Mouse (Mus musculus): ENCODE results near the gene Vmn1r174. TPM values are rescaled to one million over a fixed set of nuclear protein-coding genes. Genes with fewer than 3 reads are reported as not detected.
"Not testable (repeated sequence)": the region's sequence is repeated elsewhere in the genome, so short reads cannot be mapped to it uniquely, and the experiment has no call there.

Vmn1r174 gene
- total RNA-seq (2015) (not detected in 2 replicates), total RNA-seq (2017) (not detected in 2 replicates)

GRCm38 (mm10) chr7:23751970-23752369 lies at the start of gene Vmn1r174:
Gene Vmn1r174, plus strand, starts transcription at chr7:23752270.
- ATAC-seq (ENCODE audit: poor library complexity, severe bottlenecking), result not testable (repeated sequence)

GRCm38 (mm10) chr7:23784526-23784925 lies 32.5 kb downstream of the Vmn1r174 start:
- ATAC-seq (ENCODE audit: poor library complexity, severe bottlenecking), result no peak

GRCm38 (mm10) chr7:23810543-23810942 lies 58.5 kb downstream of the Vmn1r174 start, which contains the start of gene Vmn1r175:
Gene Vmn1r175, minus strand, starts transcription at chr7:23810643.
- not testable (repeated sequence) for ATAC-seq (ENCODE audit: poor library complexity, severe bottlenecking)

Other genes starting within 250 kb of the Vmn1r174 start
- gene Vmn1r167, start 245.1 kb upstream of the Vmn1r174 start, total RNA-seq (2015), result not detected in 2 replicates
- gene Vmn1r167, start 245.1 kb upstream of the Vmn1r174 start, total RNA-seq (2017), result not detected in 2 replicates
- not detected in 2 replicates for gene Vmn1r168, start 212.5 kb upstream of the Vmn1r174 start, total RNA-seq (2015)
- gene Vmn1r168, start 212.5 kb upstream of the Vmn1r174 start, total RNA-seq (2017), result not detected in 2 replicates
- not detected in 2 replicates for gene Vmn1r169, start 176.7 kb upstream of the Vmn1r174 start, total RNA-seq (2015)
- gene Vmn1r169, start 176.7 kb upstream of the Vmn1r174 start, total RNA-seq (2017), result not detected in 2 replicates
- not detected in 2 replicates for gene Vmn1r170, start 146.1 kb upstream of the Vmn1r174 start, total RNA-seq (2015)
- not detected in 2 replicates for gene Vmn1r170, start 146.1 kb upstream of the Vmn1r174 start, total RNA-seq (2017)
- gene Vmn1r171, start 121.5 kb upstream of the Vmn1r174 start, total RNA-seq (2015), result not detected in 2 replicates
- not detected in 2 replicates for gene Vmn1r171, start 121.5 kb upstream of the Vmn1r174 start, total RNA-seq (2017)
- not detected in 2 replicates for gene Vmn1r172, start 94.0 kb upstream of the Vmn1r174 start, total RNA-seq (2015)
- gene Vmn1r172, start 94.0 kb upstream of the Vmn1r174 start, total RNA-seq (2017), result not detected in 2 replicates
- gene Vmn1r173, start 51.6 kb upstream of the Vmn1r174 start, total RNA-seq (2015), result not detected in 2 replicates
- not detected in 2 replicates for gene Vmn1r173, start 51.6 kb upstream of the Vmn1r174 start, total RNA-seq (2017)
- gene Vmn1r175, start 58.4 kb downstream of the Vmn1r174 start, total RNA-seq (2015), result not detected in 2 replicates
- gene Vmn1r175, start 58.4 kb downstream of the Vmn1r174 start, total RNA-seq (2017), result not detected in 2 replicates
- not detected in 2 replicates for gene Vmn1r176, start 85.1 kb downstream of the Vmn1r174 start, total RNA-seq (2015)
- gene Vmn1r176, start 85.1 kb downstream of the Vmn1r174 start, total RNA-seq (2017), result not detected in 2 replicates
- not detected in 2 replicates for gene Vmn1r177, start 114.2 kb downstream of the Vmn1r174 start, total RNA-seq (2015)
- not detected in 2 replicates for gene Vmn1r177, start 114.2 kb downstream of the Vmn1r174 start, total RNA-seq (2017)
- not detected in 2 replicates for gene Vmn1r178, start 139.7 kb downstream of the Vmn1r174 start, total RNA-seq (2015)
- not detected in 2 replicates for gene Vmn1r178, start 139.7 kb downstream of the Vmn1r174 start, total RNA-seq (2017)
- gene Vmn1r179, start 174.7 kb downstream of the Vmn1r174 start, total RNA-seq (2015), result not detected in 2 replicates
- not detected in 2 replicates for gene Vmn1r179, start 174.7 kb downstream of the Vmn1r174 start, total RNA-seq (2017)
- gene Vmn1r180, start 198.4 kb downstream of the Vmn1r174 start, total RNA-seq (2015), result not detected in 2 replicates
- not detected in 2 replicates for gene Vmn1r180, start 198.4 kb downstream of the Vmn1r174 start, total RNA-seq (2017)
- not detected in 2 replicates for gene Vmn1r181, start 222.3 kb downstream of the Vmn1r174 start, total RNA-seq (2015)
- gene Vmn1r181, start 222.3 kb downstream of the Vmn1r174 start, total RNA-seq (2017), result not detected in 2 replicates
- not detected in 2 replicates for gene V1rd19, start 249.4 kb downstream of the Vmn1r174 start, total RNA-seq (2015)
- not detected in 2 replicates for gene V1rd19, start 249.4 kb downstream of the Vmn1r174 start, total RNA-seq (2017)

Measured in megakaryocyte, adult 5-6 weeks (primary cell).